ENCODE assay signal across 8 mouse cellular contexts in the genomic region with DNA sequence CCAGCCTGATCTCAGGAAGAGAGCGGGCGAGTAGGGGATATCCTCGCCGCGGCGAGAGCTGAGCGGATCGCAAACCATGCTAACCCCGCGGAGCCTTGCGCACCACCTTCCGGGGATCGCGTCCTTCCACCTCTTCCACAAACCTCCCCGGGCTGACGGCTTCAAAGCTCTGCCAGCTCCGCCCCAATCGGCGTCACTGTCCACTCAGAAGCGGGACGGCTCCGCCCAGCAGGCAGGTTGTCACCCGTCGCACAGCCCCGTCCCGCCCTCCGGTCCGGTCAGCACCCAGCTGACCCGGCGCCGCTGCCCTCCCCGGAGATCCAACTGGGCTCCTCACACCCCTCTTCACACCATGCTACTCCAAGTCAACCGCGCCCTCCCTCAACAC. TPM values are rescaled to one million over a fixed set of nuclear protein-coding genes. Genes with fewer than 3 reads are reported as not detected.
DNase-seq lines count a peak whose midpoint lies in the region; ATAC-seq and TF ChIP-seq lines count a peak whose summit lies in the region.

No protein-coding gene starts in this region.

- H3K9ac ChIP-seq in forebrain, embryonic 11.5 days (ENCODE audit: low read length), result peak overlapping the region; percentile 81
- H3K9ac ChIP-seq in heart, embryonic 15.5 days, result peak overlapping the region; percentile 75
- H3K9ac ChIP-seq in liver, postnatal 0 days (replicated peaks), result peak overlapping the region; percentile 75
- peak overlapping the region; percentile 74 for H3K9ac ChIP-seq in neural tube, embryonic 12.5 days

- H3K4me2 ChIP-seq in forebrain, embryonic 11.5 days (ENCODE audit: low read depth, low read length, severe bottlenecking), result peak overlapping the region; percentile 90
- peak overlapping the region; percentile 94 for H3K4me2 ChIP-seq in heart, embryonic 15.5 days
- peak overlapping the region; percentile 92 for H3K4me2 ChIP-seq in liver, postnatal 0 days (ENCODE audit: low read depth, low read length)
- H3K4me2 ChIP-seq in neural tube, embryonic 12.5 days (replicated peaks), result peak overlapping the region; percentile 94

- H3K4me3 ChIP-seq in forebrain, embryonic 11.5 days (ENCODE audit: low read depth, low read length), result peak overlapping the region; percentile 61
- H3K4me3 ChIP-seq in heart, embryonic 15.5 days, result peak overlapping the region; percentile 76
- peak overlapping the region; percentile 79 for H3K4me3 ChIP-seq in liver, postnatal 0 days (ENCODE audit: low read depth, low read length)
- H3K4me3 ChIP-seq in neural tube, embryonic 12.5 days, result peak overlapping the region; percentile 81

- ATAC-seq in forebrain, embryonic 11.5 days (replicated peaks; ENCODE audit: low FRiP score), result peak; percentile 80; the same call in 1 of the 2 replicates
- ATAC-seq in heart, embryonic 15.5 days (replicated peaks; ENCODE audit: insufficient number of reproducible peaks, insufficient read depth, low FRiP score, low read depth), result peak; percentile 81
- ATAC-seq in liver, postnatal 0 days, result peak; percentile 85
- peak; percentile 54; the same call in 1 of the 2 replicates for ATAC-seq in neural tube, embryonic 12.5 days (ENCODE audit: low FRiP score, low read depth)

- WGBS in forebrain, embryonic 11.5 days, result under 1% methylated on average over 33 of the region's 34 CpGs
- under 1% methylated on average over 33 of the region's 34 CpGs for WGBS in heart, embryonic 15.5 days
- WGBS in liver, postnatal 0 days (ENCODE audit: insufficient replicate concordance), result 1% methylated on average over 33 of the region's 34 CpGs
- WGBS in neural tube, embryonic 12.5 days, result under 1% methylated on average over 34 of the region's 34 CpGs

- no peaks in the 10 kb centered on the region; the same call in 1 of the 2 replicates for H3K36me3 ChIP-seq in forebrain, embryonic 11.5 days (ENCODE audit: control insufficient read depth, insufficient read depth, low read length)
- H3K36me3 ChIP-seq in heart, embryonic 15.5 days, result 0 out of 2 replicates have a peak, but pooled peaks cover 3% of the 10 kb centered on the region
- no peaks in the 10 kb centered on the region for H3K36me3 ChIP-seq in liver, postnatal 0 days (replicated peaks; ENCODE audit: insufficient read depth, low read length)
- H3K36me3 ChIP-seq in neural tube, embryonic 12.5 days, result peaks cover 8% of the 10 kb centered on the region; the same call in 1 of the 2 replicates

- peak; percentile 61 for DNase-seq in ES-CJ7 (ENCODE audit: low read depth, low spot score)
- peak; percentile 83 for DNase-seq in c-Kit-positive CD71-positive TER-119-positive erythroid progenitor cells, embryonic 14.5 days (ENCODE audit: low spot score)
- peak; percentile 90 for DNase-seq in forebrain, embryonic 11.5 days (ENCODE audit: low spot score)
- peak; percentile 95 for DNase-seq in kidney, postnatal 14 days
- DNase-seq in liver, postnatal 0 days, result peak; percentile 93
- DNase-seq in telencephalon, adult 2 months (ENCODE audit: low read depth, low spot score), result peak; percentile 73

- no peak for TF ChIP-seq EP300 in liver, postnatal 0 days (IDR thresholded peaks at IDR 0.05; ENCODE audit: low read depth)

- no peak for TF ChIP-seq CTCF in liver, postnatal 0 days (IDR thresholded peaks at IDR 0.05; ENCODE audit: low read depth)

- no peaks in the 10 kb centered on the region; the same call in 1 of the 2 replicates for H3K9me3 ChIP-seq in forebrain, embryonic 11.5 days (ENCODE audit: control insufficient read depth, low read length)
- no peaks in the 10 kb centered on the region for H3K9me3 ChIP-seq in heart, embryonic 15.5 days (replicated peaks)
- H3K9me3 ChIP-seq in liver, postnatal 0 days (ENCODE audit: low read length), result no peaks in the 10 kb centered on the region
- no peaks in the 10 kb centered on the region for H3K9me3 ChIP-seq in neural tube, embryonic 12.5 days

- H3K4me1 ChIP-seq in forebrain, embryonic 11.5 days (replicated peaks; ENCODE audit: control insufficient read depth, insufficient read depth, low read length), result peaks cover 5% of the 10 kb centered on the region; the same call in 1 of the 2 replicates
- peaks cover 22% of the 10 kb centered on the region for H3K4me1 ChIP-seq in heart, embryonic 15.5 days (replicated peaks)
- peaks cover 17% of the 10 kb centered on the region for H3K4me1 ChIP-seq in liver, postnatal 0 days (ENCODE audit: insufficient read depth)
- peaks cover 16% of the 10 kb centered on the region for H3K4me1 ChIP-seq in neural tube, embryonic 12.5 days

- peak overlapping the region; percentile 85 for H3K27ac ChIP-seq in forebrain, embryonic 11.5 days (ENCODE audit: low read depth, low read length)
- H3K27ac ChIP-seq in heart, embryonic 15.5 days, result peak overlapping the region; percentile 100
- peak overlapping the region; percentile 98 for H3K27ac ChIP-seq in liver, postnatal 0 days (ENCODE audit: low read depth)
- no peak overlapping the region for H3K27ac ChIP-seq in neural tube, embryonic 12.5 days

- H3K27me3 ChIP-seq in forebrain, embryonic 11.5 days (ENCODE audit: control insufficient read depth, insufficient read depth, low read length), result no peaks in the 10 kb centered on the region
- H3K27me3 ChIP-seq in heart, embryonic 15.5 days, result no peaks in the 10 kb centered on the region
- no peaks in the 10 kb centered on the region for H3K27me3 ChIP-seq in liver, postnatal 0 days (ENCODE audit: insufficient read depth, low read length)
- H3K27me3 ChIP-seq in neural tube, embryonic 12.5 days (replicated peaks), result no peaks in the 10 kb centered on the region

RNA-seq across cellular contexts. Expression of a gene that starts 0.6 kb away (rescaled TPM):
- polyA plus RNA-seq in forebrain, embryonic 11.5 days (2014; fragmentation: Nextera tagmentation; extraction: Ambion mirVana), result 33.8 and 34.6 TPM in 2 replicates
- 24.5 and 28.3 TPM in 2 replicates for polyA plus RNA-seq in heart, embryonic 15.5 days (2015; fragmentation: Nextera tagmentation; extraction: Ambion mirVana)
- polyA plus RNA-seq in liver, postnatal 0 days (2015; fragmentation: Nextera tagmentation; extraction: Ambion mirVana), result 5.0 and 5.9 TPM in 2 replicates
- 33.1 and 34.4 TPM in 2 replicates for polyA plus RNA-seq in neural tube, embryonic 12.5 days (2016; fragmentation: Nextera tagmentation; extraction: Ambion mirVana)

RNA-seq across cellular contexts. Expression of a gene that starts 0.7 kb away (rescaled TPM):
- polyA plus RNA-seq in forebrain, embryonic 11.5 days (2014; fragmentation: Nextera tagmentation; extraction: Ambion mirVana), result 40.0 and 40.8 TPM in 2 replicates
- 26.1 and 33.6 TPM in 2 replicates for polyA plus RNA-seq in heart, embryonic 15.5 days (2015; fragmentation: Nextera tagmentation; extraction: Ambion mirVana)
- polyA plus RNA-seq in liver, postnatal 0 days (2015; fragmentation: Nextera tagmentation; extraction: Ambion mirVana), result 3.3 and 3.7 TPM in 2 replicates
- 45.8 and 51.5 TPM in 2 replicates for polyA plus RNA-seq in neural tube, embryonic 12.5 days (2016; fragmentation: Nextera tagmentation; extraction: Ambion mirVana)

RNA-seq across cellular contexts. Expression of a gene that starts 33.3 kb away (rescaled TPM):
- not detected in 2 replicates for polyA plus RNA-seq in forebrain, embryonic 11.5 days (2014; fragmentation: Nextera tagmentation; extraction: Ambion mirVana)
- 188 and 216 TPM in 2 replicates for polyA plus RNA-seq in heart, embryonic 15.5 days (2015; fragmentation: Nextera tagmentation; extraction: Ambion mirVana)
- polyA plus RNA-seq in liver, postnatal 0 days (2015; fragmentation: Nextera tagmentation; extraction: Ambion mirVana), result 0.45 TPM in 1 of 2 replicates, not detected in the other
- polyA plus RNA-seq in neural tube, embryonic 12.5 days (2016; fragmentation: Nextera tagmentation; extraction: Ambion mirVana), result 0.45 and 0.47 TPM in 2 replicates

RNA-seq across cellular contexts. Expression of a gene that starts 51.3 kb away (rescaled TPM):
- polyA plus RNA-seq in forebrain, embryonic 11.5 days (2014; fragmentation: Nextera tagmentation; extraction: Ambion mirVana), result 237 and 244 TPM in 2 replicates
- 71.9 and 89.7 TPM in 2 replicates for polyA plus RNA-seq in heart, embryonic 15.5 days (2015; fragmentation: Nextera tagmentation; extraction: Ambion mirVana)
- polyA plus RNA-seq in liver, postnatal 0 days (2015; fragmentation: Nextera tagmentation; extraction: Ambion mirVana), result 45.9 and 52.5 TPM in 2 replicates
- 148 and 152 TPM in 2 replicates for polyA plus RNA-seq in neural tube, embryonic 12.5 days (2016; fragmentation: Nextera tagmentation; extraction: Ambion mirVana)

Comparison
In these comparisons a context has a peak if more than half of its experiments do, and no peak if none do; other contexts are left out.
1. RNA of a gene that starts 33.3 kb away (polyA plus RNA-seq): 188 to 216 TPM in heart, embryonic 15.5 days; 0.45 to 0.47 TPM in neural tube, embryonic 12.5 days, not detected in forebrain, embryonic 11.5 days and 0.45 TPM in liver, postnatal 0 days; every median in the first group is over 100 times any median in the second.
2. Peak in every context shown above with its lines, with median percentiles within 50 percentile points of each other: DNase-seq, ATAC-seq, H3K4me2 ChIP-seq, H3K4me3 ChIP-seq and H3K9ac ChIP-seq.